Mouse (Mus musculus): ENCODE measurements around the gene Cxxc4.

GRCm38 (mm10) chr3:134236414-134237112 is at the start of gene Cxxc4:
- TF ChIP-seq FLI1 (IDR thresholded peaks at IDR 0.05; ENCODE audit: low read length) (no peak), GATA1 (IDR thresholded peaks at IDR 0.05; ENCODE audit: borderline replicate concordance, low read length) (no peak)

All from megakaryocyte, embryonic 14.5 days (primary cell).